Mouse (Mus musculus) layer of hippocampus, adult 11-12 months (tissue): ENCODE measurements around the gene Usf1.

Experiments
- DNase-seq: peaks from one replicate; pipeline ENCODE4 v3.0.0; 2022; ENCODE audit warnings: low spot score

Gene Usf1

DNA sequence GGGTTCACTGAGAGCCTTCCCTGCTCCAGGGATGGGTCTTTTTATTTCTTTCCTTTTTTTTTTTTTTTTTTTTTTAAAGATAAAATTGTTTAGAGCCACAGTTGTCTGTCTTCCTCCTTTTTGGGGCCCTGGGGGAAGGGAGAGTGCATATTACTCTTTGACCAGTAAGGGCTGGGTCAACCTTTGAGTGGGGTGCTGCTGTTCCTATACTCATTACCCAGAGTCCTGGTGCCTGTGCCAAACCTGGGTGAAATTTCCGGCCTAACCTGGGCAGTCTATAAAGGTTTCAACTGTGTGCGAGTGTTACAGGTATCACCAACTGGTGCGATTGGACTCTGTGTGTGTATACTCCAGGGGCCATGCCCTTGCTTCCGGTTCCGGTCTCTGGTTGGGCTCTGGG lies 7.5 kb downstream of the Usf1 start, which contains the start of gene Tstd1:
Gene Tstd1, plus strand, starts transcription at position 213 of the 400 bp plus-strand sequence.
- DNase-seq: no peak

DNA sequence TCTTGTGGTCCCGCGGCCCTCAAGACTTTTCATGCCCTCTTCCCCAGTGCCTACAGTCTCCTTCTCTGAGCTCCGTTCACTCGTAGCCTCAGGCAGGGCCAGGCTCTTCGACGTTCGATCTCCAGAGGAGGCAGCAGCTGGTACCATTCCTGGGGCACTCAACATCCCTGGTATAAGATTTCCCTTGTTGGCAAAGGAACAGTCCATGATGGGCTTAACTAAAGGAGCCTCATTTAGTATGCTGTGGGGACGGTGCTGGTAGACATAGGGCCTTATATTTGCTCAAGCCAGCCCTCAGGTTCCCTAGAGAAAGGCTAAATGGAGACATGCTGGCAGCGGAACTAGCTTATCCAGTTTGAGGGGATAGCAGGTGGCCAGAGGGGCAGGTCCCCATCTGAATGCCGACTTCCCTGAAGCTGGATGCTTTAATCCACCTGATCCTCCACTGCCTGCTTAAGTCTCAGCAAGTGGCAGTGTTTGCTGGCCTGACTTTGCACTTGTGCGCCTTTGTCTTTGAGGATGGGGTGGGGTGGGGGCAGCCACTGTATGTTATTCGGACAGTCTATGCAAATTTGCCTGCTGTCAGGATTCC lies 8.3 kb downstream of the Usf1 start:
- DNase-seq: no peak

GRCm38 (mm10) chr1:171419905-171420304 lies 8.8 kb downstream of the Usf1 start:
- DNase-seq: no peak

DNA sequence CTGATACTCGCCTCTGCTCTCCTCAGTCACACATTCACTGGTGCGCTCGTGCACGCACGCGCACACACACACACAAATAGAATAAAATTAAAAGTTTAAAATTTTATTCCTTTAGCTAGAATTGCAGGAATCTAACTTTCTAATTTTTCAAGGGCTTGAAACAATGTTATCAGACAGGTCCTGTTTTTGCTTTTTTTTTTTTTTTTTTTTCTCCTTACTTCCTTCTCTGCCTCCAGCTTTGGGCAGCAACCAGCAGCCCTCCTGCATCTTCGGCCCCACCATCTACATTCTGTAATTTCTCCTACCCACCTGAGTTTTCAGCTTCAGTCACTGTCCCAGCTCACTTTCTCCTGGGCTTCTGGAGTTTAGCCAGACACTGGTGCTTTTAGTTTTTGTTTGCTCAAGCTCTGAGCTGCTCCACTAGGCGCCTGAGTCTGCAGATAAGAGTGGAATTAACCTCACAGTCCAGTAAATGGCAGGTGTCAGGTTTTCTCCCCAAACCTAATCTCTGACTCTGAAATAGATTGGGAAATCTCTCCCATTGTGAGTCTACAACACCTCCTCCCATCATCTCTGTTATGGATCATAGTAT lies 11.5 kb downstream of the Usf1 start:
- no peak for DNase-seq

DNA sequence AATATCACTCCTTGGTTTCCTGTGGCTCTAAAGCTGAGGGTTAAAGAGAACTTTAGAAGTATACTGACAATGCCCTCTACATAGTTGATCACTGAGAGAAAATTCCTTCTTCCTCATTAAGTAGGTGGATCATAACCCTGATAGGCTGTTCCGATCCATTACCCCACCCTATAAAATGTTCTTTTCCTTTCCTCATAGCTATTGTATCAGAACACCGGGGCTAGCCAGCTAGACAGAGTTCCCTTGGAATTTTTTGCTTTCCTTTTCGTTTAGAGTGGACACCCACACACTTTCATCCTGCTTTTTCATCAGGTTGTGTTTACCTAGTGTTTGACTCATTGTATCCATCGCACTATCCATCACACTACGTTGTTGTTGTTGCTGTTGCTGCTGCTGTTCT lies 13.5 kb downstream of the Usf1 start:
- no peak for DNase-seq

DNA sequence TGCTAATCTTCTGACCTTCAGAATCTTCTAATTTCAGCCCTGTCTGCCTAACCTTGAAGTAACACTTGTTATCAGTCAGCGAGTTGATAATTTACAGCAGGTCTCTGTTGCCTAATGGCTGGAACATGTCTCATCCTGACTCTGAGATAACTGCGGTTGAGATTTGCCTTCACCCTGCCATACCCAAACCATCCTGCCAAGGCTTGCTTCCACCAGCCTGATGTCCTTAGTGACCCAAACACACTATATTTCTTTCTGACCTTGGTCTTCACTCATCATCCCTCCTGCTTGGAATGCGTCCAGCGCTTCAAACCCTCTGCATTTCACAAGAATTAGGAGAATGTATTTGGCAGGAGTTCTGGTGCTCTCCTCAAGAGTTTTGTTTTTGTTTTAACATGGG lies 14.0 kb downstream of the Usf1 start:
- DNase-seq: no peak

DNA sequence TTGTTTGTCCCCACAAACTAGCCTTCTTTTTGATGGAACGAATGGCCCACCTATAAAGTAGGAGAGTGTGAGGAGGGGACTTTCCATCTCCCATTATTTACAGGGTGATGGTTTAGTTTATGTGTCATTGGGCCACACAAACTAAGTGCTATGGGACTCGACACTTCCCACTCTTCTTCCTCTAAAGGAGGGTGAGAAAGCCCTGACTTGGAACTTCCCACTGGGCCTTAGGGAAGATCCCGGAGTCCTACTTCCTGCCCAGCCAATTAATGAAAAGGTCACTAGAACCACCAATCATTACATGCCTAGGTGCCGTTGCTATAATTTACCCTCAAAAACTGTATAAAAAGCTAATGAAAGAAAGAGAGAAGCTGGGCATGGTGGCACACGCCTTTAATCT lies 21.0 kb downstream of the Usf1 start:
- no peak for DNase-seq

DNA sequence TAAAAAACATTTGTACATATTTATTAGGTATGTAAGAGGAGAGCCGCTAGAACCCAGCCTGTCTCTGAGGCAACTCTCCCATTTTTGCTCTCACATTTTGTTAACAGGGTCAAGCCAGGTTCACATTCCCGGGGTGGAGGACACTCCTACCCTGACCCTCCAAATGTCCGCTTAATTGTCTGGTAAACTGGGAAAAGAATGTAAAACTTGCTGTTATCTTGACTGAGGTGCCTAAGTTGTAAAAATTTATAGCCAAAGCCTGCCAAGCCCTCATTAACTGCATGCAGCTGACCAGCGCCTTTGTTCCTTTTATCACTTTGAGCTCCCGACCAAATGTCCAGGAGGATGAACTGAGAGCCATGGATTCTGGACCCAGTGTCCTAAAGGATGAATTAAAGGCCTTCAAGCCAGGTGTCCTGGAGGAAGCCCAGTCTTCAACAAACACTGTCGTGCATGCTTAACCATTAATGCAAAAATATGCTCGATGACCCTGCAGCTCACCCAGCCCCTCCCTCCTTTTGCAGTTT lies 24.2 kb downstream of the Usf1 start:
- DNase-seq: no peak

DNA sequence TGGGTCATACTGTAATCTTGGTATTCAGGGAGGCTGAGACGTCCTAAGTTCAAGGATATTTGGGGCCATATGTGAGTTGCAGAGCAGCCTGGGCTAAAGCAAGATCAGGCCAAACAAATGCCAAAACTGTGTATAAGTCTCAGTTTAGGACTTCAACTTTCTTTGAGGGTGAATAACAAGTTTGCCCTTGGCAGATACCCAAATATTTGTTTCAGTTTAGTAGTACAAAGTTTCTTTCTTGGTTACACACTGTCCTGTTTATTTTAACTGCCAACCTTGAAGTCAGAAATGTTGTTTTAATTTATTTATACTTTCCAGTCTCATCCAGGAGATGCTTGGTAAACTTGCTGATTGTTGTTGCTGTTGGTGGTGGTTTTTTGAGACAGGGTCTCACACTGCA lies 24.9 kb downstream of the Usf1 start:
- DNase-seq: no peak

GRCm38 (mm10) chr1:171437264-171438013 lies 26.3 kb downstream of the Usf1 start, which contains the start of gene F11r:
Gene F11r, plus strand, starts transcription at chr1:171437535.
- peak; percentile 55 for DNase-seq

- DNase-seq: no peak
Measured at GRCm38 (mm10) chr1:171438014-171438670, 27.0 kb downstream of the Usf1 start.

DNA sequence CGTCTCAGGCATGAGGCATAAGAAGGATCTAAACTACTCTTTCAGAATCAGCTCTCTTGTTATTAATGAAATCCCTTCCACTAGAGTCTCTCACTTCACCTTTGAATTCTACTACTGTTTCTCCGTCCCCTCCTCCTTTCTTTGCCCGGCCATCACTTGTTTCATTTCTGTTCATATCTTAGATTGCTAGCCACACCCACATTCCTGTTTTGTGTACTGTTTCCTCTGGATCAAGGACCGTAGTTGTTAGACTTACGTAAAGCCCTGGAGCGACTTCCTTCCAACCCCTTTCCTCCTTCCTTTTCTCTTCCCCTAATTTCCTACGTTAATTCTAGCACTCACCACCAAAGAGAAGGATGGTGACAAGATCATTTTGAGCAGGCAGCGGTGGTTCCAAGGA lies 28.0 kb downstream of the Usf1 start:
- no peak for DNase-seq

GRCm38 (mm10) chr1:171440025-171440725 lies 29.1 kb downstream of the Usf1 start:
- DNase-seq: no peak

DNA sequence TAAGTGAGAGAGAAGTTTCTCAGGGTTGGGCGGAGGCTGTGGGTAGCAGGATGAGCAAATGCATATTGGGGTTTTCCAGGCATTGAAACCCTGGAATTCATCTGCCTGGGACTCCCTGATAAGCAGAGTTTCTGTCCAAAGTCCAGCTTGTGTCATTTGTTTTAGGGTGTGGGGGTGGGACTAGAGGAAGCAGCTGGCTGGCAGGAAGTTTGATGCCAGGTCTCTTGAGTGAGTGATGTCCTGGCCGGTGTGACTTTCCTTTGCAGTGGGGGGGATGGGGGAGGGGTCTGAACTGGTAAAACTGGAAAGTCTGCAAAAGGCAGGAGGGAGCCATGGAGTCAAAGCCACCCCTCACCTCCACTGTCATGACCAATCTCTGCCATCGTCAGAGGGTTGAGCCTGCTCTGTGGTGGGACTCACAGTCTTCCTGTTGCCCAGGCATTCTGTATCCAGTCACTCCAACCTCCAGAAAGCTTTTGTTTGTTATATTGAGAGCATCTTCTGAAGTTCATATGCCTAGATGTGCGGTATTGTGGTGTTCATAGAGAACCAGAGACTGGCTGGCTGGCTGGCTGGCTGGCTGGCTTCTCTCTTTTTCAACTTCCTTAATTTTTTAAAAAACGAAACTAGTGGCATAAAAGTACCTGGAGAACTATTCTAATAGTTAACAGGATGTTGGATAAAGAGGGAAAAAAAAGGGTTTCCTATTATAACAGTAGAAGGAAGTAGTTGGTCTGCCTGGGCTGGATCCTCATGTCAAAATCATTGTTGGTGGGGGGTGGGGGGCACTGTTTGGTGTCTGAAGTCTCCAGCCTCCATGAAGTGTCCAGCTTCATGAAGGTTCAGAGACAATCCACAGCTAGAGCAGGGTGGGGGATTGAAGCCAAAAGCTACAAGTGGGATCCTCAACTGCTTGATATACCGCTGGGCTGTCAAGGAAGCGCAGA lies 30.6 kb downstream of the Usf1 start:
- DNase-seq: no peak

GRCm38 (mm10) chr1:171442413-171442760 lies 31.3 kb downstream of the Usf1 start:
- no peak for DNase-seq

DNA sequence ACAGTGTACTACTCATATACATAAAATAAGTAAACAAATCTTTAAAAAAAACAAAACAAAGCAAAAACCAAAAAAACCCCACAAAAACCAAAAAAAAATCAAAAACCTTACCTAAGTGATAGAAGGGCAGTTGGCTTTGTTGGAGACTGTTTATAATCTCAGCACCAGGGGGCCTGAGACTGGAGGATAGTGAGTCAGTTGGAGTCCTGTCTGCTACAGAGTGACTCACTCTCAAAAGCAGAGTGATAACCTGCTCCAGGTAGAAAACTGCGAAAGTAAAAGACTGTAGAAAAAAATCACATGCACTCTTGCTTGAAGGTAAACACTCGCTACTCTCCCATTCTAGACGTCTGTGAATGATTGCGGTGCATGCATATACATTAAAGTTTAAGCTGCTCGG lies 33.9 kb downstream of the Usf1 start:
- no peak for DNase-seq

- no peak for DNase-seq
Measured at GRCm38 (mm10) chr1:171446854-171447253, 35.7 kb downstream of the Usf1 start.

DNA sequence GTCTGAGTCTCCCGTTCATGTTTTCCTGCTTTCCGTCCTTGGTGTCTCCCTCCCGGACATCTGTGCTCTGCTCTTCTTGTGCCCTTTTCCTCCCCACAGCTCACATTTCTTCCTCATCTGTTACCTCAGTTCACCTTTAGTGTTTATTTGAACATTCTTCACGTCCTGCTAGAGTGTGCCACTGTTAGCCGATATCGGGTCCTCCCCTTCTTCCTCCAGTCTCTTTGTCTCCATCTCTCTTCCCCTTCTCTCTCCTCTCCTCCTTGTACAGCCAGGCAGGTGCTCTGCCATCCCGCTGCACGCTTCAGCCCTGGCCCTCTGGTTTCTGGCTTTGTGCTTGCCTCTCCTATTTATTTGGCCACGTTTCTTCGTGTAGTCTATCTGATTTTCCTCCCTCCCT lies 36.6 kb downstream of the Usf1 start:
- no peak for DNase-seq

GRCm38 (mm10) chr1:171450062-171450461 lies 38.9 kb downstream of the Usf1 start:
- no peak for DNase-seq

- no peak for DNase-seq
Measured at GRCm38 (mm10) chr1:171451001-171451400, 39.9 kb downstream of the Usf1 start.

- DNase-seq: no peak
Measured at GRCm38 (mm10) chr1:171452522-171452921, 41.4 kb downstream of the Usf1 start.
